Mouse (Mus musculus) midbrain, postnatal 0 days (tissue): Measurements from ENCODE around the gene Rnft2. TPM values are rescaled to one million over a fixed set of nuclear protein-coding genes. Genes with fewer than 3 reads are reported as not detected.

Experiments
- ATAC-seq: fragments of 200-750 bp; cut with Nextera tagmentation; 2 replicates; pipeline ENCODE4 v1.8.0; 2017; ENCODE audit warnings: moderate number of reproducible peaks, mild to moderate bottlenecking, moderate TSS enrichment, moderate library complexity; ENCODE audit not compliant: low FRiP score
- DNase-seq: peaks from one replicate; pipeline ENCODE4 v3.0.0-alpha.2; 2015; ENCODE audit warnings: low spot score
- H3K27ac ChIP-seq: fragments of 300-500 bp; sonication (generic); 2 replicates; pipeline ENCODE4 v1.5.1; 2014; ENCODE audit warnings: low read depth, mild to moderate bottlenecking, low read length, mixed read lengths
- H3K27me3 ChIP-seq: fragments of 300-500 bp; sonication (generic); 2 replicates; pipeline ENCODE4 v1.6.1; 2014; ENCODE audit warnings: low read length, control low read depth, mixed read lengths; ENCODE audit not compliant: insufficient read depth
- H3K36me3 ChIP-seq: fragments of 300-500 bp; sonication (generic); 2 replicates; pipeline ENCODE4 v1.6.1; 2014; ENCODE audit warnings: low read length, control low read depth, mixed read lengths; ENCODE audit not compliant: insufficient read depth
- H3K4me1 ChIP-seq: fragments of 300-500 bp; sonication (generic); 2 replicates; pipeline ENCODE4 v1.6.1; 2014; ENCODE audit warnings: mild to moderate bottlenecking, control low read depth, antibody characterized with exemption, low read length, mixed read lengths; ENCODE audit not compliant: insufficient read depth
- H3K4me2 ChIP-seq: fragments of 300-500 bp; sonication (generic); 2 replicates; pipeline ENCODE4 v1.6.1; 2014; ENCODE audit warnings: low read depth, mild to moderate bottlenecking, low read length, mixed read lengths; ENCODE audit not compliant: poor library complexity, severe bottlenecking
- H3K4me3 ChIP-seq: fragments of 300-500 bp; sonication (generic); 2 replicates; pipeline ENCODE4 v1.5.1; 2014; ENCODE audit warnings: low read depth, mild to moderate bottlenecking, low read length, moderate library complexity
- H3K9ac ChIP-seq: fragments of 300-500 bp; sonication (generic); replicated peaks from 2 replicates; pipeline ENCODE4 v1.6.1; 2014; ENCODE audit warnings: mild to moderate bottlenecking, low read length, moderate library complexity, mixed read lengths; ENCODE audit not compliant: poor library complexity, severe bottlenecking
- H3K9me3 ChIP-seq: fragments of 300-500 bp; sonication (generic); 2 replicates; pipeline ENCODE4 v1.6.1; 2016; ENCODE audit warnings: low read length, control low read depth
- CTCF ChIP-seq: IDR thresholded peaks from 2 replicates; pipeline ENCODE4 v1.5.1; 2016; ENCODE audit warnings: antibody characterized with exemption, mild to moderate bottlenecking
- WGBS: fragments of 180-500 bp; shearing (Covaris S2); extraction: QIAGEN DNeasy Blood & Tissue Kit; methylation state at CpG from one replicate; pipeline ENCODE4 v1.1.7; 2014; 5-methylcytosine and 5-hydroxymethylcytosine counted together
- polyA plus RNA-seq: library from polyadenylated mRNA; unstranded; fragments of >200 nt; fragmentation: Nextera tagmentation; extraction: Ambion mirVana; gene quantifications from 2 replicates; pipeline ENCODE4 v1.2.1, GENCODE M21; 2015
- total RNA-seq: library from RNA; depleted of rRNA; stranded (reverse); fragments of >200 nt; gene quantifications from 2 replicates; pipeline ENCODE4 v1.2.3, GENCODE M21; 2014

The Rnft2 gene
- total and polyA plus RNA-seq, 2 experiments from 2014 or later = 14.3 to 125 TPM

DNA sequence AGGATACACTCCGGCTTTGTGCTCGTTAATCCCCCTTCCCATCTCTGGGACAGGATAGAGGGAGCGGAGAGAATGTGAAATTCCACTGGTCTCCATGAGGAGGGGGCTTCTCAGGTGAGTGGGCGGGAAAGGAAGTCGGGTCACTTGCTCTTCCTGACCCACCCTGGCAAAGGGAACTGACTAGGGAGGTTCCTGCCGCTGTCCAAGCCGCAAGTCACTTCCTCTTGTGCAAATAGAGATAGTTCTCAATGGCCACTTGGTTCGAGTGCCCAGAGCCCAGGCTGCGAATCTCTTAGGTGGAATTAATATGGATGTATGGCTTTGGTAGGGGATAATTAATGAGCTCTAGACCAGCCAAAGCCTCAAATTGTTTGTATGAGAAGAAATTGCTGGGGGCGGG is 15.1 kb upstream of the Rnft2 start:
- ATAC-seq (no peak), DNase-seq (no peak)
- peaks cover 69% of the 10 kb centered on the region for H3K36me3 ChIP-seq
- no peak overlapping the region for H3K27ac ChIP-seq
- H3K4me2 ChIP-seq = no peak overlapping the region
- H3K9ac ChIP-seq = no peak overlapping the region
- no peaks in the 10 kb centered on the region for H3K9me3 ChIP-seq
- H3K27me3 ChIP-seq = no peaks in the 10 kb centered on the region
- H3K4me1 ChIP-seq = peaks cover 6% of the 10 kb centered on the region
- 88% methylated on average over 10 of the region's 10 CpGs for WGBS
- no peak for TF ChIP-seq CTCF
- H3K4me3 ChIP-seq = no peak overlapping the region

DNA sequence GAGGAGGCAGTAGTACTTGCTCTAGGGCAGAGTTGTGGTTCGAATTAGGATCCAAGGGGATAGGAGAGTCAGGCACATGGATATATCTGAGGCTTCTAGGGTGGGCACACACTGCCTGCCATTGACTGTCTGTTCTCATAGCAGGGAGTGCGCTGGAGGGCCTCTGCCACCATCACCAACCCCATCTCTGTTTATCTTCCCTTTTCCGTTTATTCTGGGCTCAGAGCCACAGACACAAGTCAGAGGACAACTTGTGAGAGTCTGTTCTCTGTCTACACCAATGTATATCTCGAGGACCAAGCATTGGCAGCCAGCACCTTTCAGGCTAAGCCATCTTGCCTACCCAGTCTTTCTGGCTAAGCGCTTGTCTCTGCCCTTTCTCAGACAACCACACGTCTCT is 14.7 kb upstream of the Rnft2 start:
- 82% methylated on average over 6 of the region's 6 CpGs for WGBS
- no peak for TF ChIP-seq CTCF
- Histone ChIP-seq H3K36me3 (peaks cover 69% of the 10 kb centered on the region), H3K27me3 (no peaks in the 10 kb centered on the region), H3K9ac (no peak overlapping the region), H3K4me1 (peaks cover 6% of the 10 kb centered on the region), H3K4me2 (no peak overlapping the region), H3K27ac (no peak overlapping the region), H3K4me3 (no peak overlapping the region), H3K9me3 (no peaks in the 10 kb centered on the region)
- no peak for DNase-seq
- no peak for ATAC-seq

GRCm38 (mm10) chr5:118259152-118259551 is 14.2 kb upstream of the Rnft2 start:
- Histone ChIP-seq H3K36me3 (peaks cover 67% of the 10 kb centered on the region), H3K9me3 (no peaks in the 10 kb centered on the region), H3K9ac (no peak overlapping the region), H3K27me3 (no peaks in the 10 kb centered on the region), H3K27ac (no peak overlapping the region), H3K4me1 (peaks cover 6% of the 10 kb centered on the region), H3K4me2 (no peak overlapping the region), H3K4me3 (no peak overlapping the region)
- 38% methylated on average over 6 of the region's 6 CpGs for WGBS
- ATAC-seq = no peak
- DNase-seq = peak; percentile 70
- no peak for TF ChIP-seq CTCF

GRCm38 (mm10) chr5:118256981-118257380 is 12.1 kb upstream of the Rnft2 start:
- H3K4me3 ChIP-seq = no peak overlapping the region
- H3K4me2 ChIP-seq = no peak overlapping the region
- no peaks in the 10 kb centered on the region for H3K9me3 ChIP-seq
- peak; percentile 40; the same call in 1 of the 2 replicates for TF ChIP-seq CTCF
- H3K4me1 ChIP-seq = peaks cover 6% of the 10 kb centered on the region
- H3K27me3 ChIP-seq = no peaks in the 10 kb centered on the region
- DNase-seq (no peak), ATAC-seq (no peak)
- no peak overlapping the region for H3K9ac ChIP-seq
- H3K27ac ChIP-seq = no peak overlapping the region
- WGBS = 98% methylated on average over 4 of the region's 4 CpGs
- peaks cover 55% of the 10 kb centered on the region for H3K36me3 ChIP-seq

DNA sequence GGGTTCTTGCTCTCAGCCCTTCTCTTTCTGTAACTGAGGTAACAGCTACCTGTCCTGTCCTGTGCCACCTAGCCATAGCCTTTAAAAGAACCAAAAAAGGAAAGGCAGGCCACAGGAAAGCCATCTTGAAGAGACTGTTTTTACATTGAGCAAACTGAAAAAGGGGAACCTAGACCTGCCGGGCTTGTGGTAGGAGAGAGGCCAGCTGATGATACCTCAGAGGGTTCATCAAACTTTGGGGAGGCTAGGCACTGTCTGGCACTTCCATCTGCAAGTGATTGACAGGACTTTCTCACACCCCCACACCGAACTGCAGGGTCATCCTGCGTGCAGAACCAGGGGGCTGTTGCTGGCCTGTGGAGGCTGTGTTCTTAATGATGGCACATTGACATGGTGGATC is 8.6 kb upstream of the Rnft2 start:
- H3K27me3 ChIP-seq = no peaks in the 10 kb centered on the region
- no peak overlapping the region for H3K4me3 ChIP-seq
- no peak for ATAC-seq
- H3K36me3 ChIP-seq = peaks cover 21% of the 10 kb centered on the region
- H3K4me2 ChIP-seq = no peak overlapping the region
- WGBS = 83% methylated on average over 3 of the region's 3 CpGs
- H3K4me1 ChIP-seq = no peaks in the 10 kb centered on the region
- TF ChIP-seq CTCF = no peak
- no peaks in the 10 kb centered on the region for H3K9me3 ChIP-seq
- DNase-seq = no peak
- H3K9ac ChIP-seq = no peak overlapping the region
- no peak overlapping the region for H3K27ac ChIP-seq

DNA sequence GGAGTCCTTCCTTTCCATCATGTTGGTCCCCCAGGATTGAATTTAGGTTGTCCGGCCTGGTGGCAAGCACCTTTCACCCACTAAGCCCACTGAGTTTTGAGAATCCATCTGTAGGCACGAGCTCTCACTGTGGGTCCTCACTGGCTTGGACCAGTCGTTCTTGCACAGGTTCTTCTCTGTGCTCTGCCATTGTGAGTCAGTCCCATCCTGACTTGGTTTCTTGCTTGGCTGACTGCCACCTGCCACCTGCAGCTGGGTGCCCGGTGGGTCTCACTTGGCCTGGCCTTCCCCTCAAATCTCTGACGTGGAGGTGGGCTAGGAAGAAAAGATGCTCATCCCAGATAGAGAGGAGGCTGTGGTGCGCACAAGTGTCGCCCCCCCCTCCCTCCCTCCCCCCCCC is 6.1 kb upstream of the Rnft2 start:
- TF ChIP-seq CTCF = no peak
- Histone ChIP-seq H3K36me3 (0 out of 2 replicates have a peak, but pooled peaks cover 3% of the 10 kb centered on the region), H3K9me3 (no peaks in the 10 kb centered on the region), H3K27me3 (no peaks in the 10 kb centered on the region), H3K27ac (no peak overlapping the region), H3K9ac (no peak overlapping the region), H3K4me3 (no peak overlapping the region), H3K4me1 (0 out of 2 replicates have a peak, but pooled peaks cover 4% of the 10 kb centered on the region), H3K4me2 (no peak overlapping the region)
- 82% methylated on average over 6 of the region's 7 CpGs for WGBS
- no peak for ATAC-seq
- no peak for DNase-seq
